Comparison of ENCODE assay signal across 8 mouse cellular contexts in genomic region chr1:188947794-188948193, GRCm38 (mm10). TPM values are rescaled to one million over a fixed set of nuclear protein-coding genes. Genes with fewer than 3 reads are reported as not detected.
DNase-seq lines count a peak whose midpoint lies in the region; ATAC-seq and TF ChIP-seq lines count a peak whose summit lies in the region.

No protein-coding gene starts in this region.

- H3K4me1 ChIP-seq in heart, postnatal 0 days (ENCODE audit: control insufficient read depth, insufficient read depth), result no peaks in the 10 kb centered on the region
- no peaks in the 10 kb centered on the region for H3K4me1 ChIP-seq in heart, embryonic 10.5 days
- no peaks in the 10 kb centered on the region for H3K4me1 ChIP-seq in hindbrain, embryonic 12.5 days
- peaks cover 10% of the 10 kb centered on the region; the same call in 1 of the 2 replicates for H3K4me1 ChIP-seq in midbrain, embryonic 10.5 days

- 51% methylated on average over 5 of the region's 5 CpGs for WGBS in heart, postnatal 0 days
- WGBS in heart, embryonic 10.5 days, result 59% methylated on average over 5 of the region's 5 CpGs
- WGBS in hindbrain, embryonic 12.5 days, result 71% methylated on average over 5 of the region's 5 CpGs
- WGBS in midbrain, embryonic 10.5 days, result 63% methylated on average over 5 of the region's 5 CpGs

- H3K4me3 ChIP-seq in heart, postnatal 0 days (ENCODE audit: low read depth, low read length), result no peak overlapping the region
- no peak overlapping the region for H3K4me3 ChIP-seq in heart, embryonic 10.5 days
- no peak overlapping the region for H3K4me3 ChIP-seq in hindbrain, embryonic 12.5 days
- H3K4me3 ChIP-seq in midbrain, embryonic 10.5 days, result no peak overlapping the region

- no peaks in the 10 kb centered on the region for H3K9me3 ChIP-seq in heart, postnatal 0 days (replicated peaks; ENCODE audit: control insufficient read depth, low read length)
- H3K9me3 ChIP-seq in heart, embryonic 10.5 days, result no peaks in the 10 kb centered on the region
- no peaks in the 10 kb centered on the region for H3K9me3 ChIP-seq in hindbrain, embryonic 12.5 days (replicated peaks)
- H3K9me3 ChIP-seq in midbrain, embryonic 10.5 days (replicated peaks), result no peaks in the 10 kb centered on the region

- no peak overlapping the region for H3K27ac ChIP-seq in heart, postnatal 0 days (ENCODE audit: low read depth)
- H3K27ac ChIP-seq in heart, embryonic 10.5 days, result no peak overlapping the region
- no peak overlapping the region for H3K27ac ChIP-seq in hindbrain, embryonic 12.5 days
- no peak overlapping the region for H3K27ac ChIP-seq in midbrain, embryonic 10.5 days (replicated peaks)

- 0 out of 2 replicates have a peak, but pooled peaks have one; percentile 16 for TF ChIP-seq CTCF in heart, postnatal 0 days (IDR thresholded peaks at IDR 0.05; ENCODE audit: low read depth)

- TF ChIP-seq EP300 in heart, postnatal 0 days (IDR thresholded peaks at IDR 0.05; ENCODE audit: low read depth), result no peak

- no peak overlapping the region for H3K4me2 ChIP-seq in heart, postnatal 0 days (ENCODE audit: low read depth, low read length)
- H3K4me2 ChIP-seq in hindbrain, embryonic 12.5 days (replicated peaks), result no peak overlapping the region

- DNase-seq in heart, postnatal 0 days (ENCODE audit: low spot score), result no peak
- DNase-seq in heart, embryonic 10.5 days (ENCODE audit: low spot score), result no peak
- DNase-seq in urinary bladder, postnatal 14 days (ENCODE audit: low spot score), result peak; percentile 24
- DNase-seq in urinary bladder, postnatal 10 days (ENCODE audit: low spot score), result no peak
- DNase-seq in induced T-regulatory cell, adult 2 months (ENCODE audit: low read depth), result peak; percentile 4
- peak; percentile 79 for DNase-seq in thymus, postnatal 4 days
- no peak for DNase-seq in midbrain, embryonic 10.5 days (ENCODE audit: low spot score)

- H3K36me3 ChIP-seq in heart, postnatal 0 days (replicated peaks; ENCODE audit: control insufficient read depth, insufficient read depth, low read length), result no peaks in the 10 kb centered on the region
- H3K36me3 ChIP-seq in heart, embryonic 10.5 days, result no peaks in the 10 kb centered on the region
- H3K36me3 ChIP-seq in hindbrain, embryonic 12.5 days, result no peaks in the 10 kb centered on the region
- H3K36me3 ChIP-seq in midbrain, embryonic 10.5 days, result no peaks in the 10 kb centered on the region

- no peak overlapping the region for H3K9ac ChIP-seq in heart, postnatal 0 days (replicated peaks; ENCODE audit: low read depth, low read length)
- H3K9ac ChIP-seq in hindbrain, embryonic 12.5 days, result no peak overlapping the region

- ATAC-seq in heart, postnatal 0 days (ENCODE audit: insufficient read depth, low read depth), result no peak
- no peak for ATAC-seq in hindbrain, embryonic 12.5 days (ENCODE audit: low FRiP score)

- no peaks in the 10 kb centered on the region for H3K27me3 ChIP-seq in heart, postnatal 0 days (ENCODE audit: control insufficient read depth, insufficient read depth, low read length)
- no peaks in the 10 kb centered on the region for H3K27me3 ChIP-seq in heart, embryonic 10.5 days (ENCODE audit: insufficient read depth, poor library complexity, severe bottlenecking)
- H3K27me3 ChIP-seq in hindbrain, embryonic 12.5 days, result no peaks in the 10 kb centered on the region
- H3K27me3 ChIP-seq in midbrain, embryonic 10.5 days (ENCODE audit: low read depth, poor library complexity, severe bottlenecking), result no peaks in the 10 kb centered on the region

RNA-seq across cellular contexts. Expression of gene Kctd3, which starts 59.8 kb away (rescaled TPM):
- total RNA-seq in heart, postnatal 0 days (2014; rRNA removed; ENCODE audit: low replicate concordance), result 24.2 and 35.7 TPM in 2 replicates
- polyA plus RNA-seq in heart, postnatal 0 days (2015; fragmentation: Nextera tagmentation; extraction: Ambion mirVana), result 15.5 and 16.7 TPM in 2 replicates
- 20.4 and 30.5 TPM in 2 replicates for polyA plus RNA-seq in heart, embryonic 10.5 days (2016; fragmentation: Nextera tagmentation; extraction: Ambion mirVana)
- 40.3 and 43.3 TPM in 2 replicates for polyA plus RNA-seq in hindbrain, embryonic 12.5 days (2016; fragmentation: Nextera tagmentation; extraction: Ambion mirVana)
- 28.6 and 31.1 TPM in 2 replicates for polyA plus RNA-seq in midbrain, embryonic 10.5 days (2016; fragmentation: Nextera tagmentation; extraction: Ambion mirVana)

Comparison
In these comparisons a context has a peak if more than half of its experiments do, and no peak if none do; other contexts are left out.
1. DNase-seq: peak in urinary bladder, postnatal 14 days (single experiment), induced T-regulatory cell, adult 2 months (single experiment) and thymus, postnatal 4 days (single experiment); none in heart, postnatal 0 days (single experiment), heart, embryonic 10.5 days (single experiment), urinary bladder, postnatal 10 days (single experiment) and midbrain, embryonic 10.5 days (single experiment).